Mouse (Mus musculus) neutrophil, adult 5-6 weeks (primary cell): Measurements from ENCODE around the gene Dmbt1. TPM values are rescaled to one million over a fixed set of nuclear protein-coding genes. Genes with fewer than 3 reads are reported as not detected.
A peak's percentile ranks its signal among the peaks of the same experiment; 100 is the strongest.
"Not testable (repeated sequence)": the region's sequence is repeated elsewhere in the genome, so short reads cannot be mapped to it uniquely, and the experiment has no call there.

Experiments
- ATAC-seq: fragments of 151-379, 151-347 bp; 2 replicates; pipeline ENCODE4 v1.8.0; 2017; ENCODE audit warnings: mild to moderate bottlenecking, moderate TSS enrichment; ENCODE audit not compliant: insufficient number of reproducible peaks, poor library complexity, low FRiP score, severe bottlenecking; ENCODE audit errors: extremely low read depth
- total RNA-seq: library from RNA; stranded (forward); fragments of 200-1000 nt; gene quantifications from 2 replicates; pipeline ENCODE4 v1.2.3, GENCODE M21; 2017

The Dmbt1 gene
- total RNA-seq, 1 experiment from 2014 or later, result not detected

- ATAC-seq, result no peak
Observed at GRCm38 (mm10) chr7:131042657-131043056, 10.8 kb downstream of the Dmbt1 start.

- ATAC-seq, result peak; percentile 24; the same call in 1 of the 2 replicates
Observed at GRCm38 (mm10) chr7:131045258-131045835, 13.5 kb downstream of the Dmbt1 start.

GRCm38 (mm10) chr7:131049829-131050228 lies 18.0 kb downstream of the Dmbt1 start:
- not testable (repeated sequence) for ATAC-seq

- ATAC-seq, result peak; percentile 31; the same call in 1 of the 2 replicates
Observed at GRCm38 (mm10) chr7:131054808-131055370, 23.0 kb downstream of the Dmbt1 start.

GRCm38 (mm10) chr7:131057918-131058317 lies 26.1 kb downstream of the Dmbt1 start:
- not testable (repeated sequence) for ATAC-seq

GRCm38 (mm10) chr7:131059808-131060207 lies 28.0 kb downstream of the Dmbt1 start:
- ATAC-seq, result not testable (repeated sequence)

GRCm38 (mm10) chr7:131062541-131062940 lies 30.7 kb downstream of the Dmbt1 start:
- no peak for ATAC-seq

GRCm38 (mm10) chr7:131068191-131068590 lies 36.3 kb downstream of the Dmbt1 start:
- ATAC-seq, result not testable (repeated sequence)

- not testable (repeated sequence) for ATAC-seq
Observed at GRCm38 (mm10) chr7:131073476-131073875, 41.6 kb downstream of the Dmbt1 start.

- ATAC-seq, result not testable (repeated sequence)
Observed at GRCm38 (mm10) chr7:131074098-131074497, 42.2 kb downstream of the Dmbt1 start.

- ATAC-seq, result no peak
Observed at GRCm38 (mm10) chr7:131075956-131076355, 44.1 kb downstream of the Dmbt1 start.

- not testable (repeated sequence) for ATAC-seq
Observed at GRCm38 (mm10) chr7:131082403-131082802, 50.5 kb downstream of the Dmbt1 start.

GRCm38 (mm10) chr7:131112486-131112885 lies 80.6 kb downstream of the Dmbt1 start:
- no peak for ATAC-seq

- ATAC-seq, result no peak
Observed at GRCm38 (mm10) chr7:131113676-131114075, 81.8 kb downstream of the Dmbt1 start.

- ATAC-seq, result no peak
Observed at GRCm38 (mm10) chr7:131114434-131114833, 82.6 kb downstream of the Dmbt1 start.

- no peak for ATAC-seq
Observed at GRCm38 (mm10) chr7:131122210-131122807, 90.5 kb downstream of the Dmbt1 start.

- ATAC-seq, result no peak
Observed at GRCm38 (mm10) chr7:131130021-131130420, 98.2 kb downstream of the Dmbt1 start.

- ATAC-seq, result no peak
Observed at GRCm38 (mm10) chr7:131133181-131133580, 101.3 kb downstream of the Dmbt1 start.

GRCm38 (mm10) chr7:131146214-131146613 lies 114.4 kb downstream of the Dmbt1 start, which contains the start of gene 4933402N03Rik:
Gene 4933402N03Rik (minus strand): TSS chr7:131146314.
- no peak for ATAC-seq

- no peak for ATAC-seq
Observed at GRCm38 (mm10) chr7:131150179-131150578, 118.3 kb downstream of the Dmbt1 start.
